Mouse (Mus musculus) lung, postnatal 14 days (tissue): ENCODE data around the gene Pot1b.

ENCODE experiments used
- DNase-seq: peaks from one replicate; pipeline ENCODE4 v3.0.0; 2021

Gene Pot1b

GRCm38 (mm10) chr17:55711984-55712811 is at the start of gene Pot1b:
Pot1b (minus strand) TSS chr17:55712628.
- peak; percentile 99 for DNase-seq

- no peak for DNase-seq
Measured at GRCm38 (mm10) chr17:55751170-55751569, 38.7 kb upstream of the Pot1b start.

DNA sequence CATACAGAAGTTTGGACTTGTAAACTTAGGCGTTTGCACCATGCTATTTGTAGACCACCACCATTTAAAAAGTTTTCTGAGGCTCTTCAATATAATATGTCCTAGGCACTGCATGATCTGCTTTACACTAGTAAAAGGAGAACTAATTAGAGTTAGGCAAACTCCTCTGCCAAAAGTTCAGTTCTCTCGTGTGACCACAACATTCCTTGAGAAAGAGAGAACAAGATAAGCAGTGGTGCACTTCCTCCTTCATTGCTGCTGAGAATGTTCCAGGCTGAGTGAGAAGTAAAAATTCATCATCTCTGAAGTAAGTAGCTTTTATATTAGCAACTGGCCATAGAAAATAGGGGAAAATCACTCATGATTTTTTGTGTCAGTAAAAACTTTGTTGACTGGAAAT is 37.4 kb upstream of the Pot1b start, which contains the start of gene Adgre4:
Adgre4 (plus strand) TSS at position 199 of the 400 bp plus-strand sequence.
- no peak for DNase-seq

GRCm38 (mm10) chr17:55736675-55737074 is 24.2 kb upstream of the Pot1b start:
- no peak for DNase-seq

- no peak for DNase-seq
Measured at GRCm38 (mm10) chr17:55726193-55726592, 13.8 kb upstream of the Pot1b start.

GRCm38 (mm10) chr17:55722250-55722649 is 9.8 kb upstream of the Pot1b start:
- no peak for DNase-seq

DNA sequence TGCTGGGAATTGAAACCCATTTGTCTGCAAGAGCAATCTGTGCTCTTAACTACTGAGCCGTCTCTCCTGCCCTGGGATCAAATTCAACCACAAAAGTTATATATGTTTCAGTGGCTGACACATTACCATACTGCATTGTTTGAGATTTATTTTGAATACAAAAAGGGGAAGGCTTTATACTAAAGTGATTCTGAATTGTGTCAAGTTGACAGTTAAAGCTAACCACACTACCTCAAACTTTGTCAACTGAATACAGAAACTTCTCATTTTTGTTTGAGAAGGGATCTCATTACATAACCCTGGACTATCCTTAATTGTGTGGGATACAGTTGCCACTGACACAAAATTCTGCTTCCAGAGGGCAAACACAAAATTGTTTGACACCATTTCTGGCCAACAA is 8.8 kb upstream of the Pot1b start:
- DNase-seq = no peak

DNA sequence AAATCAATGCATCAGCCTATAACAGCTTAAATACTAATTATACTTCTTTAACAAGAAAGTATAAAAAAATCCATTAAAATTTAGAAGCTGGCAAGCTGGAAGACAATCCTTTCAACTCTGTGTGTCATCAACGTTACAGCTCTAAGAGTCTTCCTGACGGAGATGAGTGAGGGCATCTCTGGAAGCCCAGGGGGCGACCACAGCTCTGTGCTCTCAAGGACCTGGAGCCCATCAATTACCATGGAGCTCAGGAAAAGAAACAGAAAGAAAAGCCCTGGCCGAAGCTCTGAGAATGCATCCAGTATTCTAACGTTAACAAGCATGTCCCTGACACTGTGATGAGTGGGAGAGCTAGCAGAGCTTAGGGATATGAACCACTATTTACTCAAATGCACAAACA is 9.6 kb downstream of the Pot1b start:
- no peak for DNase-seq

- peak; percentile 84 for DNase-seq
Measured at GRCm38 (mm10) chr17:55702161-55702820, 10.1 kb downstream of the Pot1b start.

DNA sequence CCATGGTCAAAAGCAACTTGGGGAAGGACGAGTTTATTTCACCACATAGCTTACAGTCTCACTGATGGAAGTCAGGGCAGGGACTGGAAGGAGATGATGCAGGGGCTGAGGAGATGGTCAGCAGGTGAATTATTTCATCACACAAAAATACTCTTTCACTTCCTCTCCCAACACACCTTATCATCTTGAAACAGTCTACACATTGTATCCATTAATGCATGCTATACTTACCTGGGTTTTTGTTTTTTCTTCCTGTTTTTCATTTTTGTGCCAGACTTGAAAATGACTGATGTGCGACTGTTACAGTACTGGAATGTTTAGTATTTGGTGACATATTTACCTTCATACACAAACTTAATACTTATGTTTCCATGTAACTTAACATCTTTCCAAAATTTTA is 13.0 kb downstream of the Pot1b start:
- DNase-seq = no peak

- no peak for DNase-seq
Measured at GRCm38 (mm10) chr17:55661099-55661498, 51.3 kb downstream of the Pot1b start.

DNA sequence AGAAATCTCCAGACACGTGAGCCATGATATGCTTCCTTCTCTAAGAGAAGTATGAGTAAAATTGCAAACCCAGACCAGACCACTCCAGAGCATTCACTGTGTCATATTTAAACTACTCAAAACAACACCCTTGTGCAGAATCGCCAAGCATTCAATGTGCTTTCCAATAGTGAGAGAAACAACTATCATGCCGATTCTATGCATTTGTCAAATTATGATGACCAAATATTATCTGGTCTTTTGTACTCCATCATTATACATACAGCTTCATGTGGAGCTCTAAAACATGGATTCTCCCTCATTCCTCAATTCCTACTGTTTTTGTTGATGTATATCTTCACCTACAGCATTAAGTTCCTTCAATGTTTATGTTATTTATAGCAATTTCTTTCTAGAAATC is 87.3 kb downstream of the Pot1b start, which contains the start of gene Vmn2r118:
Vmn2r118 (minus strand) TSS at position 101 of the 400 bp plus-strand sequence.
- DNase-seq = no peak
